Mouse (Mus musculus) brown adipose tissue, adult 24 weeks (tissue): Measurements from ENCODE around the gene Ankrd24. TPM values are rescaled to one million over a fixed set of nuclear protein-coding genes. Genes with fewer than 3 reads are reported as not detected.
A peak's percentile ranks its signal among the peaks of the same experiment; 100 is the strongest.
"Not testable (repeated sequence)": the region's sequence is repeated elsewhere in the genome, so short reads cannot be mapped to it uniquely, and the experiment has no call there.

Experiments used
- H3K27ac ChIP-seq: fragments of 200-500 bp; replicated peaks from 2 replicates; pipeline ENCODE4 v1.5.1; 2012; ENCODE audit warnings: low read depth, mild to moderate bottlenecking, low read length
- H3K4me1 ChIP-seq: fragments of 200-500 bp; 2 replicates; pipeline ENCODE4 v1.6.1; 2012; ENCODE audit warnings: low read length, mixed read lengths; ENCODE audit not compliant: control insufficient read depth, insufficient read depth, insufficient read length
- H3K4me3 ChIP-seq: fragments of 200-500 bp; 2 replicates; pipeline ENCODE4 v1.5.1; 2012; ENCODE audit warnings: low read depth, mild to moderate bottlenecking, low read length, moderate library complexity; ENCODE audit not compliant: insufficient read depth
- polyA plus RNA-seq: library from polyadenylated mRNA; stranded (reverse); fragments of >200 nt; gene quantifications from 2 replicates; pipeline ENCODE4 v1.2.4, GENCODE M21; 2012; ENCODE audit not compliant: missing spikeins, insufficient read depth, insufficient read length

Ankrd24 gene
- polyA plus RNA-seq, 1 experiment, result 12.9 TPM

DNA sequence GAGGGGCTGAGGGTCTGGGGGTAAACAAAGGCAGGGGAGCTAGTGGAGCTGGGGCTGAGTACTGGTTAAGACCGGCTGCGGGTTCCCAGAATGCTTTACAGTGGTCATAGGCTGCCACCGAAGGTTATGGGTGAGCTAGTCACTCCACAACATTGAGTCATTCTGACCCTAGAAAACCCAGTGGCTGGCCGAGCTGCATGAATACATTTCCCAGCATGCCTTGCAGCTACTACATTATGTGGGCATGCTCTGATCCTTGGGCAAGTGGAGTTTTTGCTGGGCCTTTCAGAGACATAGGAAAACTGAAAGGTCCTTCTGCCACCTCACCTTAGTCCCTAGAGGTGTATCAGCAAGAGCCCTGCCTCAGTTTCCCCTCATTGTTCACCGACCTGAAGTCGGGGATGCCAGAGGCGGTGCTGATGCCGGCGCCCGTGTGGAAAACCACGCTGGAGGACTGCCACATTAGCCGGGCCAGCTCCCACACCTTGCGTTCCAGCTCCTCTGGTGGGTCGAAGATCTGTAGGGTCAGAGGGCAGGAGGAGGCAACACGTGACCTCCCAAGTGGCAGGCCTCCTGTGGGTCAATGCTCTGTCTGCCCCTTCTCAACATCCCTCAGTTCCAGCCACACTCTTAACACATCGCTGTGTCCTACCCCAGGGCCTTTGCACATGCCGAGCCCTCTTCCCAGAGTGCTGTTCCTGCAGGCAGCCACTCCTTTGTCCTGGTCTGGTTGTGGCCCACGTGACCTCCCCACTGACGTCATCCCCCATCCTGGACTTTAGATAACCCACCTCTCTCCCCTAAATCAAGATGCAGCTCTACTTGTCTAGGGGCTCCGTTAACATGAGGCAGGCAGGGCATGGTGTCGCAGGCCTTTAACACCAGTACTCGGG lies 2.0 kb upstream of the Ankrd24 start:
- H3K4me3 ChIP-seq, result peak overlapping the region; percentile 89
- H3K4me1 ChIP-seq, result peaks cover 7% of the 10 kb centered on the region
- H3K27ac ChIP-seq, result peak overlapping the region; percentile 93

DNA sequence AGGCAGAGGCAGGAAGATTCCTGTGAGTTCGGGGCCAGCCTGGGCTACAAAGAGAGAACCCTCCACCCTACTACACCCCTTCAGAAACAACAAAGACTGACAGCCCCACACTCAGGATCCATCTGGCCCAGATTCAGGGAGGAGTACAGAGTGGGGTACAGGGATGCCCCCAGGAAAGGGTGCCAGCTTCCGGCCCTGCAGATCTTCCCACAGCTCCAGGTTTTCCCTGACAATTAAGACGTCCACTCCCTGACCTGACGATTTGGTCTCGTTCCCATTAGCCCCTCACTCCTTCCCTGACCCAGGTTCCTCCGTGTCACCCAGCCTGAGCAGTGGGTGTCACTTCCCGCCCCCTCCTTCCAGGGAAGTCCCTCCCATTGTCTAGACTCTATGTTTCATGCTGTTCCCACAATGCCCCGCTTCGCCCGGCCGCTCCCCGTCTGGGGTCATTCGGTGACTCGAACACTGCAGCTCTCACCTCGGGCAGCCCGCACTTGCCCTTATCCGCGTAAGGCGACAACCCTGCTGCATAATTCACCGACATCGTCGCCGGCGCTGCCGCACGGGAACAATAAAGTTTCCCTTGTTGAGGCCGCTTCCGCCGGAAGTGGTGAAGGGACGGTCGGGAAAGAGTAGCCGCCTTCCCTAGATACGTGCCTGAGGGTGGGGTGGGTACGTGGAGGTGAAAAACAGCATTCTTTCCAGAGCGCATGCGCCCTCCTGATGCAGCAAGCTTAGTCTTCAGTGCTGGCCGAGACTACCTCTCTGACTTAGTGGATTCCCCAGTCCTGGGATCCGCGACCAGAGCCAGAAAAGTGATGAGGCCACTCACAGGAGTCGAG lies 1.1 kb upstream of the Ankrd24 start, which contains the start of gene Sirt6:
Gene Sirt6, minus strand, starts transcription at position 804 of the 842 bp plus-strand sequence.
- peak within 1 kb of the TSS; percentile 93 for H3K27ac ChIP-seq
- peak within 1 kb of the TSS; percentile 89 for H3K4me3 ChIP-seq
- H3K4me1 ChIP-seq, result peaks cover 7% of the 10 kb centered on the region

DNA sequence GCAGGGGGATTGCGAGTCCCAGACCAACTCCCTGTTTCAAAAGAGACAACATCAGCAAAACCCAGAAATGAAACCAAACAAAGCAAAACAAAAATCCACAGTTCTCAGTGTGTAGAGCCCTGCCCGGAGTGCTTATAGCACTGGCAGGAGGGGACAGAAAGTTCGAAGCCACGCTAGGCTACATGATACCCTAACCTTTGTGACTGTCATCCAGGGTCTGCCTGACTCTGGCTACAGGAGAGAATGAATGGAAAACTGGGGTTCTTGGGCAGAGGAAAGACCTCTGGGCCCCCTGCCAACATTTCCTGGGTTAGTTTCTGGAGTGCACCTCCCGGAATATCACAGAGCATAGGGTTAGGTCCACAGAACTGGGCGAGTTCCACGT lies 512 bp upstream of the Ankrd24 start:
- peak overlapping the region; percentile 93 for H3K27ac ChIP-seq
- H3K4me3 ChIP-seq, result peak overlapping the region; percentile 89
- peaks cover 7% of the 10 kb centered on the region for H3K4me1 ChIP-seq

DNA sequence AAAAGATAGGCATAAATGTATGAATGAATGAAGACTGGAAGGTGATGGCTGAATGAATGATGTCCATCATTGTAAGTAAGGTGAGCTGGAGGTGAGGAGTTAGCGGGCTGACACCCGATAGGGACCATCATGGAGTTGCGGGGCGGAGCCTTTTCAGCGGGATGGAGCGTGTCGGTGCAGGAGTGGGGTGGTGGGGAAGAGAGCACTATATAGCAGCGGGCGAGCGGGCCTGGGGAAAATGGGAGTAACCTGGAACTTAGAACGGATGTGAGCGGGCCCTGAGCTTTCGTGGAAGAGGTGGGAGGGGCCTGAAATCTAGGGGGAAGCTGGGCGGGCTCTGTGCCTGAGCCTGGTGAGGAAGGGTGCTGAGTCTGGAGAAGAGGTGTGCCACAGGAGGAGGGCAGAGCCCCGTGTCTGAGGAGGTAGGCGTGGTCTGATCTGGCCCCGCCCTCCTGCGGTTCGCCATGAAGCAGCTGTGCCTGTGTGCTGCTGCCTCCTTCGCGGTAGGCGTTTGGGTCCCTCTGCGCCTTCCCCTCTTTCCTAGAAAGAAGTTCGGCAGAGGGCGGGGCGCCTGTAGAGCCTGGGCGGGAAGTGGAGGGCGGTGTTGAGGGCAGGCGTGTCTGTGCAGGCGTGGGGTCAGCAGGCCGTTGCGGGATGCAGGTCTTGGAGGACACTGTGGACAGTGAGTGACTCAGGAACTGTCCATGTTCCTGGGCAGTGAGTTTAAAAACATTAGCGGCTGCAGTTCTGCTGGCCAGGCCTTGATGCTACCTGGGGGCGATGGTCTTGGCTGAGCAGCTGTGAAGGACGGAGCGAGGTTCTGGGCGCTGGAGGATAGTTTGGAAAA lies 5.1 kb downstream of the Ankrd24 start:
- Histone ChIP-seq H3K4me1 (no peaks in the 10 kb centered on the region), H3K4me3 (peak overlapping the region; percentile 48), H3K27ac (no peak overlapping the region)

DNA sequence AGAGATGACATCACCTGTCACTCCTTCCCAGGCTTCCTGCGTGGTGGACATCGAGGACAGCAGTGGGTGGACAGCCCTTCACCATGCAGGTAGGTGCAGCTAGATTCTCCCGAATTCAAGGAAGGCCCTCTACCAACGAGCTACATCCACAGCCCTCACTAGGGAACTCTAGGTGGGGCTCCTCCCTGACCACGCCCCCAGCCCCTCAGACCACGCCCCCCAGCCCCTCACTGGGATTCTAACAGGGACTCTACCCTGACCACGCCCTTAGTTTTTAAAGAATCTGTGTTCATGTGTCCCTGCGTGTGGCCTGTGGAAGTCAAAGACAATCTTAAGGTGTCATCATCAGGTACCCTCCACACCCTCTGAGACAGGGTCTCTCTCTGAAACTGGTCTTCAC lies 8.0 kb downstream of the Ankrd24 start:
- no peak overlapping the region for H3K4me3 ChIP-seq
- H3K27ac ChIP-seq, result no peak overlapping the region
- H3K4me1 ChIP-seq, result no peaks in the 10 kb centered on the region

DNA sequence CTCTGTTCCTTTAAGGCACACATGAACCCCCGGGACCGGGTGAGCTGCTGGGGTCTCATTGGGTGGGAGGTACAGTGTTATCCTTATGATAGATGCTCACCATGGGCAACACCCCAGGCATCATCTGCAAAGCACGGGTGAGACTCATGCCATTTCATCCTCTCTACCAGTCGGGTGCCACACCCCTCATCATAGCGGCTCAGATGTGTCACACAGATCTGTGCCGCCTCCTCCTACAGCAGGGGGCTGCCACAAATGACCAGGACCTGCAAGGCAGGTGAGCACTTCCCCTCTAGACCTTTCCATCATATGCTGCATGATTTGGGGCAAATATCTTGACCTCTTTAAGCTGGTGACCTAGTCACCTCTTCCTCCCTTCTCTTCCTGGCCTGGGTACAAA lies 9.8 kb downstream of the Ankrd24 start:
- Histone ChIP-seq H3K27ac (no peak overlapping the region), H3K4me1 (peaks cover 8% of the 10 kb centered on the region), H3K4me3 (no peak overlapping the region)

DNA sequence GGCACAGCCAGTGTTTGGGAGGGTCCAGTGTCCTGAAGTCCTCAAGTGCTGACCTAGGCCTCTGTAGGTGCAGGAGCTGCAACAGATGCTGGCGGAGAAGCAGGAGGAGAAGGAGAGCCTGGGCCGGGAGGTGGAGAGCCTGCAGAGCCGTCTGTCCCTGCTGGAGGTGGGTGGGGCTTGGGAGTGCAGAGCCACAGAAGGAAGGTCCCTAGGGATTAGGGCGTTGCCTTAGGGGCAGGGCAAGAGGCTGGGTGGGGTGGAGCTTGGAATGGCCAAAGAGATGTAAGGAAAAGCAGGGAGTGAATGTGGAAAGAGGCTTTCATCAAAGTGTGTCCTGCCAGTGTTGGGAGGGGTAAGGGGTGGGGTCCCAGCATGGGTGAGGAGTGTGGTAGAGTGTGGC lies 12.5 kb downstream of the Ankrd24 start:
- H3K4me1 ChIP-seq, H3K27ac ChIP-seq, H3K4me3 ChIP-seq: not testable (repeated sequence)

DNA sequence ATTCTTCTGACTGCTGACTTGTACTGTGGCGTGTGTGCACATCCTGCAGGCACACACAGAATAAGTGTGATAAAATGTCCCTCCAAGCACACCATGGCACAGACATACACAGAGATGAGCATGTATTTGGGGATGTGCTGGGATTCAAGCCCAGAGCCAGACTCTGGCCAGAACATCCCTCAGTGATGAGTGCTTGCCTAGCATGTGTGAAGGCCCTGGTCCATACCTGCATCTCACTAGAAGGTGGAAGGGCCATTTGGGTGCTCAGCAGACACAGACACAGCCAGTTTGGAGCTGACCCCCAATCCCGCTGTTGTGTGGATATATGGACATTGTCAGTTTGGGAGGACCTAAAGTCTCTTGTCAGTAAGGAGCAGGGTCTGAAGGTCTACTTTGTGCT lies 13.2 kb downstream of the Ankrd24 start:
- H3K27ac ChIP-seq, result no peak overlapping the region
- H3K4me1 ChIP-seq, result peaks cover 8% of the 10 kb centered on the region
- no peak overlapping the region for H3K4me3 ChIP-seq

DNA sequence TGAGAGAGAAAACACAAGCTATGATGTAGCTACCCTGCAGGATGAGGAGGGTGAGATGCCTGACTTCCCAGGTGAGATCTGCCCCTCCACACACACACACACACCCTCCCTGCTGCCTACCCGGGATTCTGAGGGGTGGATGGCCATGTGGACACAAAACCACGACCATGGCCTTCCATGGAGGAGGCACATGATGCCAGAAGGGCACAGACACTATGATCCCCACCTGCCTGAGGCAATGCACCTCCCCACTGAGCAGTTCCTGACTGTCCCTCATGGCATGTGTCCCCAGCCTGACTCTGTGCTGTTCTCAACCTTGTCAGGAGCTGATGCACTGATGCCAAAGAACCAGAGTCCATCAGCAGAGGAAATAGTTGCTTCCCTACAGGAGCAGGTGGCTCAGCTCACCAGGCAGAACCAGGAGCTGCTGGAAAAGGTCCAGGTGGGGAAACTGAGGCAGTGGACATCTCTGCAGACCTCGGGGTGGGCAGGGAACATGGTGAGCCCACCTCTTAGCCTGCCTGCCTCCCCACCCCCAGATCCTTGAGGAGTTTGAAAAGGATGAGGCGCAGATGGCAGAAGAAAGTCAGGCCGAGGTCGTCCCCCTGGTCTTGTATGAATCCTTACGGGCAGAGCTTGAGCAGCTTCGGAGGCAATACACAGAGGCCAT lies 13.8 kb downstream of the Ankrd24 start:
- Histone ChIP-seq H3K4me1 (peaks cover 8% of the 10 kb centered on the region), H3K4me3 (peak overlapping the region; percentile 77), H3K27ac (no peak overlapping the region)

DNA sequence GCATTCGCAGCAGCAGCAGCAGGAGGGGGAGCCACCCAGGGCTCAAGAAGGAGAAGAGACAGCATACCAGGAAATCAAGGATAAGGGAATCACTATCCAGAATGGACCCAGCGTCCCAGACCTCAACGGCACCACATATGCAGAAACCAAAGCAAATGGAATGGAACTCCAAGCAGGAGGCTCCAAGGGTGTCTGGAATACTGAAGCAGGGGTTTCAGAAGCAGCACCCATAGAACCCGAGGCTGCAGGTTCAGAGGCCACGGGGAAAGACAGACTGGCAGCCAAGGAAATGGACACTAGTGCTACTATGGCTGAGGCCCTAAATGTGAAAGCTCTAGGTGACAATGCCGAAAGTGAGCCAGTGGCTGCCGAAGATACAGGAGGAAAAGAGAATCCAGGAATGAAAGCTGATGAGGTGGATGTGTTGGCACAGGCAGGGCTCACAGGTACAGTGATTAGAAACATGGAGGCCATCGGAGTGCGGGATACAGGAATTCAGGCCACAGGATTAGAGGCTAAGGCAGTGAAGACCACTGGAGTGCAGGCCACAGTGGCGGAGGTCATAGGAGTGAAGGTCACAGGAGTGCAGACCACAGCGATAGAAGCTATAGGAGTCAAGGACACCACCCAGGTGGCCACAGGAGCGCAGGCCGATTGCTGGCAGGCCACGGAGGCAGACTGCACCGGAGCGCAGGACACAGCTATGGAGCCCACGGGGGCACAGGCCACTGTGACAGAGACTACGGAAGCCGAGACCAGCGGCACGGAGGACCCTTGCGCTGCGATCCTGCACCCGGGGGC lies 14.5 kb downstream of the Ankrd24 start:
- Histone ChIP-seq H3K4me1 (peaks cover 8% of the 10 kb centered on the region), H3K27ac (peak overlapping the region; percentile 62), H3K4me3 (peak overlapping the region; percentile 77)

DNA sequence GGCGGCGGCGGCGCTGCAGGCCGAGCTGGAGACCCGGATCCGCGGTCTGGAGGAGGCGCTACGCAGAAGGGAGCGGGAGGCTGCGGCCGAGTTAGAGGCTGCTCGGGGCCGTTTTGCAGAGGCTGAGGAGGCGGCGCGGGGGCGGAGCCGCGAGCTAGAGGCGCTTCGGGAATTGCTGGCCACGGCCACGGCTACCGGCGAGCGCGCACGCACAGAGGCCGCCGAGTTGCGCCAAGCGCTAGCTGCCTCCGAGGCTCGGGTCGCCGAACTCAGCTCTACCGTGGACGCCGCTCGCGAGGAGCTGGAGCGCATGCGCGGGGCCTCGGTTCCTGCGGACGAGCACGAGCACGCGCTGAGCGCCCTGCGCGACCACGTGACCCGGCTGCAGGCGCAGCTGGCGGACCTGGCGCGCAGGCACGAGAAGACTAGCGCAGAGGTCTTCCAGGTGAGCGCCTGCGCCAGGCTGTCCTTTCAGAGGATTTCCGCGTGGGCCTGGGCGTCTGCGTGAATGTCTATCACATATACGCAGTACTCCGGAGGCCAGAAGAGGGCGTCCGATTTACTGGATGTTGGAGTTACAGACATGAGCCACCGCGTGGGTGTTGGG lies 15.2 kb downstream of the Ankrd24 start:
- peak overlapping the region; percentile 62 for H3K27ac ChIP-seq
- H3K4me3 ChIP-seq, result peak overlapping the region; percentile 77
- H3K4me1 ChIP-seq, result peaks cover 8% of the 10 kb centered on the region

DNA sequence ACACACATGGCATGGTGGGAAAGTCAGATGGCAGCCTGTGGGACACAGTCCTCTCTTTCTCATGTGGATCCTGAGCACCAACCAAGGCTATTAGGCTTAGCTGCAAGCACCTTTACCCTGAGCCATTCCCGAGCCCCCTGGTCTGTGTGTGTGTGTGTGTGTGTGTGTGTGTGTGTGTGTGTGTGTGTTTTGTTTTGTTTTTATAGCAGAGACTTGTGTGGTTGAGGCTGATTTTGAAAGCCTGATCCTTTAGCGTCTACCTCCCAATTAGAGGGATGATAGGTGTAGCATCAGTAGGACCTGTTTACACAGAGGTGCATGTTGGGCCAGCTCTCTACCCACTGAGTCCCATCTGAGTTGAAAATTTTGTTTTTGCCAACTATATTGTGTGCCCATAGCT lies 15.8 kb downstream of the Ankrd24 start:
- peaks cover 8% of the 10 kb centered on the region for H3K4me1 ChIP-seq
- peak overlapping the region; percentile 77 for H3K4me3 ChIP-seq
- no peak overlapping the region for H3K27ac ChIP-seq

DNA sequence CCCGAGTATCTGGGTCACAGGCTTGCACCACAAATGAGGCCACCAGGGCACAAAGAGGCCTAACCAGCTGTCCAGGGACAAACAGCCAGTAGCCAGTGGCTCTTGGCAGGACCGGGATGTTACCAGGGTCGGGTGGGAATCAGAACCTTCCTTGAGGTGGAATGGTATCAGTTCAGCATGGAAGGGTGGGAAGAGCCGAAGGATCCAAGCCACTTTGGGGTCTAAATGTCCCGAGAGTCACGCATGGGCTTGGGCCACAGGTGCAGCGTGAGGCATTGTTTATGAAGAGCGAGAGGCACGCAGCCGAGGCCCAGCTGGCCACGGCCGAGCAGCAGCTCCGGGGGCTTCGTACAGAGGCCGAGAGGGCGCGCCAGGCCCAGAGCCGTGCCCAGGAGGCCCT lies 16.4 kb downstream of the Ankrd24 start:
- Histone ChIP-seq H3K4me1 (peaks cover 8% of the 10 kb centered on the region), H3K4me3 (no peak overlapping the region), H3K27ac (no peak overlapping the region)
